ENCODE assay signal across 21 mouse cellular contexts in genomic region chr17:10413870-10414269, GRCm38 (mm10).
DNase-seq lines count a peak whose midpoint lies in the region; ATAC-seq and TF ChIP-seq lines count a peak whose summit lies in the region.
"Had no signal": no experiment of that assay in that cellular context is flagged by ENCODE, and none has a peak within 500 bp of the region (broad histone marks: within the 10 kb centered on the region; RNA-seq: fewer than 3 reads in every experiment).

No protein-coding gene starts in this region.

- DNase-seq in frontal cortex, adult 2 months (ENCODE audit: extremely low spot score in 1 of 2, low spot score in 1 of 2): no peak
- DNase-seq in heart, embryonic 10.5 days (ENCODE audit: low spot score): no peak
- no peak for DNase-seq in heart, postnatal 10 days
- no peak for DNase-seq in heart, adult 9 months (ENCODE audit: low spot score in 2 of 2)
- DNase-seq in heart, postnatal 0 days (ENCODE audit: low spot score): no peak
- DNase-seq: adrenal gland, adult 8-10 months; adrenal gland, postnatal 36 days; B cell, adult 2 months; cerebellum, adult 11 months; cerebellum, adult 8-10 months; cerebellum, postnatal 25 days; kidney, adult 11 months; kidney, adult 9 months had no signal

- H3K4me3 ChIP-seq in heart, embryonic 10.5 days: no peak overlapping the region
- no peak overlapping the region; a peak in 1 of 4 replicates for H3K4me3 ChIP-seq in heart, embryonic 14.5 days (ENCODE audit: control insufficient read depth in 1 of 2, insufficient read depth in 1 of 2, low read depth in 1 of 2, low read length in 2 of 2)
- no peak overlapping the region for H3K4me3 ChIP-seq in heart, postnatal 0 days (ENCODE audit: low read depth, low read length)
- H3K4me3 ChIP-seq: embryonic facial prominence, embryonic 12.5 days; forebrain, embryonic 15.5 days; hindbrain, embryonic 13.5 days had no signal

- no peaks in the 10 kb centered on the region for H3K36me3 ChIP-seq in heart, embryonic 10.5 days
- no peaks in the 10 kb centered on the region for H3K36me3 ChIP-seq in heart, embryonic 14.5 days (ENCODE audit: control insufficient read depth, insufficient read depth, low read length)
- no peaks in the 10 kb centered on the region for H3K36me3 ChIP-seq in heart, postnatal 0 days (replicated peaks; ENCODE audit: control insufficient read depth, insufficient read depth, low read length)
- H3K36me3 ChIP-seq: embryonic facial prominence, embryonic 12.5 days; forebrain, embryonic 15.5 days; G1E; hindbrain, embryonic 13.5 days had no signal

- WGBS in heart, embryonic 10.5 days: 63% methylated on average over 9 of the region's 9 CpGs
- WGBS in heart, embryonic 14.5 days: 44% methylated on average over 9 of the region's 9 CpGs
- 45% methylated on average over 9 of the region's 9 CpGs for WGBS in heart, postnatal 0 days

- H3K27me3 ChIP-seq in heart, embryonic 10.5 days (ENCODE audit: insufficient read depth, poor library complexity, severe bottlenecking): no peaks in the 10 kb centered on the region
- no peaks in the 10 kb centered on the region for H3K27me3 ChIP-seq in heart, embryonic 14.5 days (ENCODE audit: control insufficient read depth, insufficient read depth, low read length)
- no peaks in the 10 kb centered on the region for H3K27me3 ChIP-seq in heart, postnatal 0 days (ENCODE audit: control insufficient read depth, insufficient read depth, low read length)
- H3K27me3 ChIP-seq: embryonic facial prominence, embryonic 12.5 days; forebrain, embryonic 15.5 days; hindbrain, embryonic 13.5 days had no signal

- peak; percentile 52; the same call in 1 of the 2 replicates for ATAC-seq in frontal cortex, adult (ENCODE audit: low TSS enrichment)
- ATAC-seq in heart, embryonic 14.5 days (ENCODE audit: insufficient number of reproducible peaks, insufficient read depth, low FRiP score, low read depth): no peak
- no peak; the same call in 1 of the 2 replicates for ATAC-seq in heart, postnatal 0 days (ENCODE audit: insufficient read depth, low read depth)
- ATAC-seq: CD4-positive, CD25-positive, alpha-beta regulatory T cell, adult 4 months; forebrain, embryonic 15.5 days; hindbrain, postnatal 0 days had no signal

- no peak for TF ChIP-seq CTCF in heart, postnatal 0 days (IDR thresholded peaks at IDR 0.05; ENCODE audit: low read depth)

- H3K4me2 ChIP-seq in heart, embryonic 14.5 days (ENCODE audit: low read length): peak overlapping the region; percentile 28
- no peak overlapping the region for H3K4me2 ChIP-seq in heart, postnatal 0 days (ENCODE audit: low read depth, low read length)
- H3K4me2 ChIP-seq: embryonic facial prominence, embryonic 12.5 days; forebrain, embryonic 15.5 days; hindbrain, embryonic 13.5 days had no signal

- intact Hi-C loops in heart, postnatal 10 days (cut with DNase I): loop anchor here (2.0 kb wide), 1 partner anchor 59 kb away; no protein-coding TSS in a partner anchor

- no peak for TF ChIP-seq EP300 in heart, postnatal 0 days (IDR thresholded peaks at IDR 0.05; ENCODE audit: low read depth)

- peaks cover 67% of the 10 kb centered on the region for H3K4me1 ChIP-seq in heart, embryonic 10.5 days
- H3K4me1 ChIP-seq in heart, embryonic 14.5 days (ENCODE audit: control insufficient read depth in 2 of 2, insufficient read depth in 2 of 2, low read length in 2 of 2): peaks cover 38 to 49% of the 10 kb centered on the region in 2 experiments
- peaks cover 39% of the 10 kb centered on the region for H3K4me1 ChIP-seq in heart, postnatal 0 days (ENCODE audit: control insufficient read depth, insufficient read depth)

- H3K27ac ChIP-seq in heart, embryonic 10.5 days: peak overlapping the region; percentile 84
- peak overlapping the region; percentile 87 to 91 for H3K27ac ChIP-seq in heart, embryonic 14.5 days (replicated peaks in 1 of 2; ENCODE audit: control insufficient read depth in 1 of 2, insufficient read depth in 1 of 2, low read depth in 2 of 2, low read length in 2 of 2)
- peak overlapping the region; percentile 92 for H3K27ac ChIP-seq in heart, postnatal 0 days (ENCODE audit: low read depth)
- H3K27ac ChIP-seq: embryonic facial prominence, embryonic 12.5 days; forebrain, embryonic 15.5 days; hindbrain, embryonic 13.5 days; hindbrain, postnatal 0 days had no signal

- H3K9me3 ChIP-seq in heart, embryonic 10.5 days: no peaks in the 10 kb centered on the region
- H3K9me3 ChIP-seq in heart, embryonic 14.5 days (ENCODE audit: control insufficient read depth, low read length): no peaks in the 10 kb centered on the region
- no peaks in the 10 kb centered on the region for H3K9me3 ChIP-seq in heart, postnatal 0 days (replicated peaks; ENCODE audit: control insufficient read depth, low read length)
- H3K9me3 ChIP-seq: embryonic facial prominence, embryonic 12.5 days; forebrain, embryonic 15.5 days; G1E; hindbrain, embryonic 13.5 days had no signal

- H3K9ac ChIP-seq in heart, embryonic 14.5 days (ENCODE audit: low read length): peak overlapping the region; percentile 41; the same call in 1 of the 2 replicates
- no peak overlapping the region for H3K9ac ChIP-seq in heart, postnatal 0 days (replicated peaks; ENCODE audit: low read depth, low read length)
- H3K9ac ChIP-seq: embryonic facial prominence, embryonic 12.5 days; forebrain, embryonic 15.5 days; hindbrain, embryonic 13.5 days had no signal
